In the genomic region with DNA sequence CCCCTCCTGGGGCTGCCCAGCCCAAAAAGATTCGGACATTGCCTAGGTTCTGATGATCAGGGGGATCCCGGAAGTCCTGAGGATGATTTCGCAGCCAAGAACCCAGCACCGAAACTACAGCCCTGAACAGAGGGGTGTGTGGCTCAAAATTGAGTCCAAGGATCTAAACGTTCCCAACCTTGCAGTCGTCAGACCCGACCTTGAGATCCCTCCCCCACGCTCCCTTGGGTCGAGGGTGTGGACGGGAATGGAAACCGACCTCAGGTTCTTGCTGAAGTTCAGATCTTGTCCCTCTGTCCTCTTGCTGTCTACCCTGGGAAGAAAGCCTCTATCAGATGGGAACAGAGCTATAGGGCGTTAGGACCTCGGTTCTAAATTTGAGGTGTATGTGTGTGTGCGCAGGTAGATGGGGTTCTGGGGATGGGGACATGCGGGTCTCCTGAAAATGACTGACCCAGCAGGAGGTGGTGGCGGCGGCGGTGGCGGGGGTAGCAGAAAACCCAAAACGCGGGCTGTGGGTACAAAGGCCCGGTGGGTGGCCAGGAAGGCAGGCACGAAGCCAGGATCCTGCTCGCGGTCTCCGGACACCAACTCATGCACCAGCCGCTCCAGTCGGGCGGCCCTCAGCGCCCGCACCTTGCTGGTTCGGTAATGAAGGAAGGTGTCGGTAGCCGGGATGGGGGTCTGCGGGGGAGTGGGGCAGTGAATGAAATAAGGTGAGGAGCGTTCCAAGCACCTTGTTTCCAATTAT, we compare ENCODE assay signal across 8 mouse cellular contexts. TPM values are rescaled to one million over a fixed set of nuclear protein-coding genes. Genes with fewer than 3 reads are reported as not detected.
DNase-seq lines count a peak whose midpoint lies in the region; ATAC-seq and TF ChIP-seq lines count a peak whose summit lies in the region.

No protein-coding gene starts in this region.

- H3K36me3 ChIP-seq in E14TG2a.4 (ENCODE audit: insufficient read depth, low read length) = no peaks in the 10 kb centered on the region
- no peaks in the 10 kb centered on the region for H3K36me3 ChIP-seq in forebrain, embryonic 13.5 days (ENCODE audit: poor library complexity, severe bottlenecking)
- H3K36me3 ChIP-seq in limb, embryonic 10.5 days = no peaks in the 10 kb centered on the region

- H3K4me3 ChIP-seq in E14TG2a.4 (replicated peaks; ENCODE audit: low read length) = peak overlapping the region; percentile 71
- H3K4me3 ChIP-seq in forebrain, embryonic 13.5 days = peak overlapping the region; percentile 39; the same call in 1 of the 2 replicates
- H3K4me3 ChIP-seq in limb, embryonic 10.5 days = peak overlapping the region; percentile 59

- no peak overlapping the region for H3K27ac ChIP-seq in forebrain, embryonic 13.5 days
- no peak overlapping the region for H3K27ac ChIP-seq in limb, embryonic 10.5 days

- peaks cover 53% of the 10 kb centered on the region for H3K4me1 ChIP-seq in E14TG2a.4 (replicated peaks; ENCODE audit: low read depth, low read length)
- peaks cover 22% of the 10 kb centered on the region for H3K4me1 ChIP-seq in forebrain, embryonic 13.5 days
- peaks cover 30% of the 10 kb centered on the region for H3K4me1 ChIP-seq in limb, embryonic 10.5 days

- no peak for TF ChIP-seq CTCF in E14TG2a.4 (conservative IDR thresholded peaks at IDR 0.05; ENCODE audit: low read length)

- H3K9ac ChIP-seq in forebrain, embryonic 13.5 days = no peak overlapping the region

- ATAC-seq in forebrain, embryonic 13.5 days = no peak

- no peaks in the 10 kb centered on the region for H3K9me3 ChIP-seq in E14TG2a.4 (ENCODE audit: low read length)
- H3K9me3 ChIP-seq in forebrain, embryonic 13.5 days (replicated peaks) = no peaks in the 10 kb centered on the region
- no peaks in the 10 kb centered on the region for H3K9me3 ChIP-seq in limb, embryonic 10.5 days (replicated peaks)

- peak; percentile 50 for DNase-seq in adrenal gland, adult 8-10 months
- no peak for DNase-seq in limb, embryonic 10.5 days (ENCODE audit: low spot score)
- no peak for DNase-seq in c-Kit-positive CD71-positive TER-119-positive erythroid progenitor cells, embryonic 14.5 days (ENCODE audit: low spot score)
- no peak for DNase-seq in spleen, adult 18-20 months
- DNase-seq in gastrocnemius, postnatal 25 days = no peak
- DNase-seq in gastrocnemius, postnatal 36 days = no peak

- H3K4me2 ChIP-seq in forebrain, embryonic 13.5 days = peak overlapping the region; percentile 59

- intact Hi-C loops in gastrocnemius, postnatal 36 days (cut with DNase I) = no loop called here

- peaks cover 92% of the 10 kb centered on the region for H3K27me3 ChIP-seq in E14TG2a.4 (ENCODE audit: insufficient read depth, low read length)
- H3K27me3 ChIP-seq in forebrain, embryonic 13.5 days = peaks cover 81% of the 10 kb centered on the region
- peaks cover 97% of the 10 kb centered on the region for H3K27me3 ChIP-seq in limb, embryonic 10.5 days (ENCODE audit: low read depth, poor library complexity, severe bottlenecking)

- 9% methylated on average over 36 of the region's 36 CpGs for WGBS in forebrain, embryonic 13.5 days
- WGBS in limb, embryonic 10.5 days = 9% methylated on average over 36 of the region's 36 CpGs

RNA-seq across cellular contexts. Expression of gene Rgl3, which starts 1.5 kb away (rescaled TPM):
- 10 to 100 TPM; 23.7 to 72.6 (median 49.6) TPM for total RNA-seq in adrenal gland, adult 8-10 months (2022)
- polyA plus RNA-seq in forebrain, embryonic 13.5 days (2015; fragmentation: Nextera tagmentation; extraction: Ambion mirVana) = 1.1 and 1.2 TPM in 2 replicates
- 5.1 and 5.7 TPM in 2 replicates for polyA plus RNA-seq in limb, embryonic 10.5 days (2016; fragmentation: Nextera tagmentation; extraction: Ambion mirVana)
- total RNA-seq in gastrocnemius, postnatal 25 days (2021) = under 1 TPM; 0.33 to 0.83 TPM
- under 1 TPM; 0.28 to 0.42 TPM for total RNA-seq in gastrocnemius, postnatal 36 days (2021)

RNA-seq across cellular contexts. Expression of gene Ccdc151, which starts 14.7 kb away (rescaled TPM):
- 1 to 10 TPM in 3 of 4 experiments, under 1 TPM in 1; 0.81 to 2.8 (median 1.4) TPM for total RNA-seq in adrenal gland, adult 8-10 months (2022)
- 4.0 and 4.6 TPM in 2 replicates for polyA plus RNA-seq in forebrain, embryonic 13.5 days (2015; fragmentation: Nextera tagmentation; extraction: Ambion mirVana)
- 2.0 TPM in 2 replicates for polyA plus RNA-seq in limb, embryonic 10.5 days (2016; fragmentation: Nextera tagmentation; extraction: Ambion mirVana)
- total RNA-seq in gastrocnemius, postnatal 25 days (2021) = not detected
- under 1 TPM in 1 of 2 experiments, not detected in 1; 0.25 TPM for total RNA-seq in gastrocnemius, postnatal 36 days (2021)

RNA-seq across cellular contexts. Expression of gene Prkcsh, which starts 14.8 kb away (rescaled TPM):
- 100 to 1,000 TPM; 167 to 190 (median 180) TPM for total RNA-seq in adrenal gland, adult 8-10 months (2022)
- 84.2 and 89.6 TPM in 2 replicates for polyA plus RNA-seq in forebrain, embryonic 13.5 days (2015; fragmentation: Nextera tagmentation; extraction: Ambion mirVana)
- polyA plus RNA-seq in limb, embryonic 10.5 days (2016; fragmentation: Nextera tagmentation; extraction: Ambion mirVana) = 111 and 113 TPM in 2 replicates
- 10 to 100 TPM; 24.1 to 35.3 TPM for total RNA-seq in gastrocnemius, postnatal 25 days (2021)
- total RNA-seq in gastrocnemius, postnatal 36 days (2021) = 10 to 100 TPM; 27.4 to 27.6 TPM

RNA-seq across cellular contexts. Expression of gene Epor, which starts 24.5 kb away (rescaled TPM):
- total RNA-seq in adrenal gland, adult 8-10 months (2022) = 1 to 10 TPM; 1.2 to 4.7 (median 2.0) TPM
- polyA plus RNA-seq in forebrain, embryonic 13.5 days (2015; fragmentation: Nextera tagmentation; extraction: Ambion mirVana) = 0.99 and 1.9 TPM in 2 replicates
- 7.6 and 8.2 TPM in 2 replicates for polyA plus RNA-seq in limb, embryonic 10.5 days (2016; fragmentation: Nextera tagmentation; extraction: Ambion mirVana)
- under 1 TPM; 0.20 to 0.59 TPM for total RNA-seq in gastrocnemius, postnatal 25 days (2021)
- total RNA-seq in gastrocnemius, postnatal 36 days (2021) = under 1 TPM; 0.23 to 0.59 TPM

RNA-seq across cellular contexts. Expression of gene Swsap1, which starts 32.2 kb away (rescaled TPM):
- total RNA-seq in adrenal gland, adult 8-10 months (2022) = 10 to 100 TPM; 17.5 to 22.5 (median 20.0) TPM
- 8.6 and 12.1 TPM in 2 replicates for polyA plus RNA-seq in forebrain, embryonic 13.5 days (2015; fragmentation: Nextera tagmentation; extraction: Ambion mirVana)
- polyA plus RNA-seq in limb, embryonic 10.5 days (2016; fragmentation: Nextera tagmentation; extraction: Ambion mirVana) = 7.3 and 8.2 TPM in 2 replicates
- 1 to 10 TPM; 1.6 to 2.7 TPM for total RNA-seq in gastrocnemius, postnatal 25 days (2021)
- total RNA-seq in gastrocnemius, postnatal 36 days (2021) = 1 to 10 TPM; 1.4 to 2.2 TPM

Comparison
In these comparisons a context has a peak if more than half of its experiments do, and no peak if none do; other contexts are left out.
1. RNA of gene Rgl3, which starts 1.5 kb away (total RNA-seq): 23.7 to 72.6 TPM in adrenal gland, adult 8-10 months; 0.33 to 0.83 TPM in gastrocnemius, postnatal 25 days and 0.28 to 0.42 TPM in gastrocnemius, postnatal 36 days; every median in the first group is over 10 times any median in the second.
2. RNA of gene Prkcsh, which starts 14.8 kb away (total RNA-seq): 167 to 190 TPM in adrenal gland, adult 8-10 months; 24.1 to 35.3 TPM in gastrocnemius, postnatal 25 days and 27.4 to 27.6 TPM in gastrocnemius, postnatal 36 days; every median in the first group is over 4 times any median in the second.
3. Peak in every context shown above with its lines, with median percentiles within 50 percentile points of each other: H3K4me3 ChIP-seq.